Mouse (Mus musculus) spleen, postnatal 36 days (tissue): ENCODE measurements around the gene Hmcn1.

Experiments used
- DNase-seq, 2 experiments: peaks; one replicate each; pipeline ENCODE4 v3.0.0; 2022; ENCODE audit warnings: low spot score in 2 of 2, mixed read lengths in 1 of 2

Hmcn1 gene

DNA sequence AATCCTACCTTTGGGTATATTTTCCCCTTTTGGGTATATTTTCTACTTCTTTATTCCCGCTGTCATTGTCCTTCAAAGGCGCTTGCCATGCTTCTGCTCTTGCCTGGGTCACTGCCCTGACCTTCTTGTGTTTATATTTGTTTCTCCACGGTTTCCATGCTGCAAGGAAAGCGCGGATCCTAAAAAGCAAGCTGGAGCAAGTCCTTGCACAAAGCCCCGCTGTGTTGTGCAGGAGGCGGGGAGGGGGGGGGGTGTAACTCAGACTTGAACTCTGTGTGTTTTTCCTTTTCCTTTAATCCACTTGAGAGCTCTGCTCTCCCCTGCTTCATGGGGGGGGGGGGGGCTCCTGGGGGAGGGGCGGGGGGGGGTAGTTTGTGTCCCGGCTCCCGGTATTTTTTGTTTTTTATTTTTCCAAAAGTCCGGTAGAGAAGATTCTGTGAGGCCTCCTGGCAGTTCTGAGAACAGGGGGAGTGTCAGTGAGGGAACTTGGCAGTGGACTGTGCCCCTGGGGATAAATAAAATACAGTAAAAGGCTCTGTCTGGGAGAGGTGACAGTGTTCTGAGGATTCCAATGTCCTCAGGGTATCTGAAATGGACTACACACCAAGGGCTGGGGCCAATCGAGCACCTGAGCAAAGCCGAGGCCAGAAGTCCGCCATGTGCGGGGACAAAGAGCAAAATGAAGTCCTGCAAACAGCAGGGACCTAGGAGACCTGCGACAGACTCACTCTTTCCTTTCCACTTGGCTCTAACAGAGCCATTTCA lies 457.3 kb downstream of the Hmcn1 start:
- DNase-seq = no peak

DNA sequence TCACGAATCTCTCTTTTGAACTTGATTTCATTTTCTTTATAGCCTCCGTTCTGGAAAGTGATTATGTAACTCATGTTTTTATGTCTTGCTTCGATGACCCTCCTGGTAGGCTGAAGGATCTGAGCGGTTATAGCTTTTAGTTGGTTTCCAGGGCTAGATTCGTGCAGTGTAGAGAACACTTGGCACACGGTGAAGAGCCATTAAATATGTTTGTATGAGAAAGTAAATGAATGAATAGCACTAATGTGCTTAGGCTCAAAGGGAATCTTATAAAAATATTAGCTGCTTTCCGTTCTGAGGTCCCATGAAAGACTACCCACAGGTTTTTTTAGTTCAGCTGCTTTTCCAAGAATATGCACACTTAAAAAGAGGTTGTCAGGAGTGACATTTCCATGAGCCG lies 458.6 kb downstream of the Hmcn1 start:
- no peak for DNase-seq

- DNase-seq = no peak
Observed at GRCm38 (mm10) chr1:150513041-150513440, 480.2 kb downstream of the Hmcn1 start.
